Mouse (Mus musculus) embryonic facial prominence, embryonic 10.5 days (tissue): ENCODE data around the gene Glod4. TPM values are rescaled to one million over a fixed set of nuclear protein-coding genes. Genes with fewer than 3 reads are reported as not detected.

ENCODE experiments used
- DNase-seq: peaks from one replicate; pipeline ENCODE4 v3.0.0-alpha.2; 2017; ENCODE audit warnings: low spot score
- H3K27ac ChIP-seq: fragments of 300-500 bp; sonication (generic); replicated peaks from 2 replicates; pipeline ENCODE4 v1.5.1; 2016; ENCODE audit warnings: mild to moderate bottlenecking
- H3K27me3 ChIP-seq: fragments of 300-500 bp; sonication (generic); replicated peaks from 2 replicates; pipeline ENCODE4 v1.6.1; 2016; ENCODE audit warnings: low read depth, mild to moderate bottlenecking; ENCODE audit not compliant: poor library complexity, severe bottlenecking
- H3K36me3 ChIP-seq: fragments of 300-500 bp; sonication (generic); replicated peaks from 2 replicates; pipeline ENCODE4 v1.6.1; 2016; ENCODE audit warnings: mild to moderate bottlenecking, moderate library complexity
- H3K4me1 ChIP-seq: fragments of 300-500 bp; sonication (generic); 2 replicates; pipeline ENCODE4 v1.6.1; 2016
- H3K4me3 ChIP-seq: fragments of 300-500 bp; sonication (generic); 2 replicates; pipeline ENCODE4 v1.5.1; 2016; ENCODE audit warnings: mild to moderate bottlenecking, moderate library complexity
- H3K9me3 ChIP-seq: fragments of 300-500 bp; sonication (generic); 2 replicates; pipeline ENCODE4 v1.6.1; 2016; ENCODE audit warnings: mild to moderate bottlenecking
- WGBS: fragments of 180-500 bp; shearing (Covaris S2); methylation state at CpG from one replicate; pipeline ENCODE4 v1.1.7; 2016; 5-methylcytosine and 5-hydroxymethylcytosine counted together
- polyA plus RNA-seq: library from polyadenylated mRNA; unstranded; fragments of >200 nt; fragmentation: Nextera tagmentation; extraction: Ambion mirVana; gene quantifications from 2 replicates; pipeline ENCODE4 v1.2.1, GENCODE M21; 2016

Glod4 gene
- polyA plus RNA-seq, 1 experiment from 2014 or later = 142 TPM

GRCm38 (mm10) chr11:76255431-76256001 lies 12.0 kb upstream of the Glod4 start:
- H3K9me3 ChIP-seq = no peaks in the 10 kb centered on the region
- no peaks in the 10 kb centered on the region for H3K27me3 ChIP-seq
- H3K4me1 ChIP-seq = peaks cover 66% of the 10 kb centered on the region
- H3K4me3 ChIP-seq = no peak overlapping the region
- peaks cover 35% of the 10 kb centered on the region for H3K36me3 ChIP-seq
- WGBS = 79% methylated on average over 4 of the region's 4 CpGs
- H3K27ac ChIP-seq = peak overlapping the region; percentile 62
- DNase-seq = no peak

GRCm38 (mm10) chr11:76253918-76254264 lies 10.4 kb upstream of the Glod4 start:
- no peaks in the 10 kb centered on the region for H3K9me3 ChIP-seq
- peaks cover 50% of the 10 kb centered on the region for H3K4me1 ChIP-seq
- 0 out of 2 replicates have a peak overlapping the region, but pooled peaks have one; percentile 30 for H3K27ac ChIP-seq
- no peak overlapping the region for H3K4me3 ChIP-seq
- WGBS = 79% methylated on average over 4 of the region's 4 CpGs
- peaks cover 43% of the 10 kb centered on the region for H3K36me3 ChIP-seq
- no peak for DNase-seq
- no peaks in the 10 kb centered on the region for H3K27me3 ChIP-seq

- Histone ChIP-seq H3K36me3 (peaks cover 45% of the 10 kb centered on the region), H3K27me3 (no peaks in the 10 kb centered on the region), H3K9me3 (no peaks in the 10 kb centered on the region), H3K4me3 (0 out of 2 replicates have a peak overlapping the region, but pooled peaks have one; percentile 5), H3K27ac (peak overlapping the region; percentile 19; the same call in 1 of the 2 replicates), H3K4me1 (peaks cover 45% of the 10 kb centered on the region)
- peak; percentile 87 for DNase-seq
- WGBS = 55% methylated on average over 5 of the region's 5 CpGs
Observed at GRCm38 (mm10) chr11:76253145-76253917, 9.8 kb upstream of the Glod4 start.

GRCm38 (mm10) chr11:76252036-76252435 lies 8.5 kb upstream of the Glod4 start:
- DNase-seq = no peak
- no peak overlapping the region for H3K27ac ChIP-seq
- no peaks in the 10 kb centered on the region for H3K27me3 ChIP-seq
- H3K9me3 ChIP-seq = no peaks in the 10 kb centered on the region
- no peak overlapping the region for H3K4me3 ChIP-seq
- H3K4me1 ChIP-seq = peaks cover 34% of the 10 kb centered on the region
- 67% methylated on average over 3 of the region's 3 CpGs for WGBS
- peaks cover 46% of the 10 kb centered on the region for H3K36me3 ChIP-seq

- Histone ChIP-seq H3K4me1 (peaks cover 24% of the 10 kb centered on the region), H3K27me3 (no peaks in the 10 kb centered on the region), H3K9me3 (no peaks in the 10 kb centered on the region), H3K4me3 (no peak overlapping the region), H3K36me3 (peaks cover 50% of the 10 kb centered on the region), H3K27ac (no peak overlapping the region)
- WGBS = 46% methylated on average over 2 of the region's 2 CpGs
- DNase-seq = no peak
Observed at GRCm38 (mm10) chr11:76247239-76247638, 3.7 kb upstream of the Glod4 start.

GRCm38 (mm10) chr11:76246439-76246838 lies 2.9 kb upstream of the Glod4 start:
- no peaks in the 10 kb centered on the region for H3K9me3 ChIP-seq
- H3K4me3 ChIP-seq = no peak overlapping the region
- DNase-seq = no peak
- H3K27ac ChIP-seq = no peak overlapping the region
- peaks cover 47% of the 10 kb centered on the region for H3K36me3 ChIP-seq
- no peaks in the 10 kb centered on the region for H3K27me3 ChIP-seq
- peaks cover 29% of the 10 kb centered on the region for H3K4me1 ChIP-seq

- H3K27me3 ChIP-seq = no peaks in the 10 kb centered on the region
- peaks cover 44% of the 10 kb centered on the region for H3K36me3 ChIP-seq
- H3K9me3 ChIP-seq = no peaks in the 10 kb centered on the region
- H3K4me3 ChIP-seq = peak overlapping the region; percentile 94
- WGBS = 3% methylated on average over 34 of the region's 34 CpGs
- DNase-seq = no peak
- H3K4me1 ChIP-seq = peaks cover 29% of the 10 kb centered on the region
- H3K27ac ChIP-seq = peak overlapping the region; percentile 92
Observed at GRCm38 (mm10) chr11:76243811-76244546, 454 bp upstream of the Glod4 start.

GRCm38 (mm10) chr11:76239750-76240149 lies 3.8 kb downstream of the Glod4 start:
- Histone ChIP-seq H3K9me3 (no peaks in the 10 kb centered on the region), H3K4me3 (no peak overlapping the region), H3K27me3 (no peaks in the 10 kb centered on the region), H3K4me1 (peaks cover 23% of the 10 kb centered on the region), H3K36me3 (peaks cover 57% of the 10 kb centered on the region), H3K27ac (no peak overlapping the region)
- no peak for DNase-seq
- WGBS = 98% methylated on average over 2 of the region's 2 CpGs

- no peaks in the 10 kb centered on the region for H3K4me1 ChIP-seq
- H3K27me3 ChIP-seq = no peaks in the 10 kb centered on the region
- WGBS = 91% methylated on average over 3 of the region's 3 CpGs
- H3K9me3 ChIP-seq = no peaks in the 10 kb centered on the region
- no peak overlapping the region for H3K4me3 ChIP-seq
- peaks cover 93% of the 10 kb centered on the region for H3K36me3 ChIP-seq
- H3K27ac ChIP-seq = no peak overlapping the region
- no peak for DNase-seq
Observed at GRCm38 (mm10) chr11:76236136-76236535, 7.4 kb downstream of the Glod4 start.

GRCm38 (mm10) chr11:76225051-76225450 lies 18.5 kb downstream of the Glod4 start:
- Histone ChIP-seq H3K4me1 (no peaks in the 10 kb centered on the region), H3K4me3 (no peak overlapping the region), H3K9me3 (no peaks in the 10 kb centered on the region), H3K27me3 (no peaks in the 10 kb centered on the region), H3K27ac (no peak overlapping the region), H3K36me3 (peaks cover 74% of the 10 kb centered on the region)
- no peak for DNase-seq

- WGBS = 96% methylated on average over 5 of the region's 5 CpGs
- Histone ChIP-seq H3K4me1 (no peaks in the 10 kb centered on the region), H3K9me3 (no peaks in the 10 kb centered on the region), H3K4me3 (no peak overlapping the region), H3K27ac (no peak overlapping the region), H3K27me3 (no peaks in the 10 kb centered on the region), H3K36me3 (peaks cover 77% of the 10 kb centered on the region)
- no peak for DNase-seq
Observed at GRCm38 (mm10) chr11:76224631-76225030, 18.9 kb downstream of the Glod4 start.

GRCm38 (mm10) chr11:76217390-76217800 lies 26.1 kb downstream of the Glod4 start, which contains the start of the genes Dbil5 and Gemin4:
Gene Dbil5, plus strand, starts transcription at chr11:76217608.
Gene Gemin4, minus strand, starts transcription at chr11:76217664.
- Histone ChIP-seq H3K4me3 (peak within 1 kb of the TSS; percentile 86), H3K27me3 (no peaks in the 10 kb centered on the region), H3K9me3 (no peaks in the 10 kb centered on the region), H3K36me3 (peaks cover 69% of the 10 kb centered on the region), H3K4me1 (peaks cover 30% of the 10 kb centered on the region), H3K27ac (peak within 1 kb of the TSS; percentile 98)
- peak; percentile 98 for DNase-seq
- WGBS = 2% methylated on average over 35 of the region's 35 CpGs
